Mouse (Mus musculus): ENCODE data around the gene Ccdc142. TPM values are rescaled to one million over a fixed set of nuclear protein-coding genes. Genes with fewer than 3 reads are reported as not detected.

The Ccdc142 gene
- total RNA-seq, 2 experiments from 2014 or later = 1.0 to 1.8 TPM

DNA sequence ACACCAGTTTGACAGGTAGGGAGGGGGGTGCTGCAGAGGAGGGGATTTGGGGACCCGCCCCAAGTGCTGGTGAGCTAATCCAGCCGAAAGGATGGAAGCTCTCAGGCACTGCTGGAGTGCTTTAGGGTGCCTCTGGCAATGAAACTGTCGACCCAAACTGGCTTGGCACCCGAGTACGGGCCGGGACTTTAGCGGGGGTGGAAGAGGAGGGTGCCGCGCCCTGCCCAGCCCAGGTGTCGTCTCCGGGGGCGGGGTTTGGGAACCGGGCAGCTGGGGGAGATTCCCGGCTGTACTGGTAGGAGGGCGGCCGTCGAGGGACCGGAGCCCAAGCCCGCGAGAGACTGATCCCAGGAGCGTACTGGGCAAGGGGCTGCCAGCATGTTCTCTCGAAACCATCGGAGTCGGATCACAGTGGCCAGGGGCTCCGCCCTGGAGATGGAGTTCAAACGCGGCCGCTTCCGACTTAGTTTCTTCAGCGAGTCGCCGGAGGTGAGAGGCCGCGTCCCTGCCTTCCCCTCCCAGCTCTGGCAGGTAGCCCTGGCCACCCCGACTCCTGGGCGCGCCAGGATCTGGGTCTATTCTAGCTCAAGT is 34.3 kb downstream of the Ccdc142 start:
- DNase-seq = peak; percentile 44 to 50
- intact Hi-C loops (cut with DNase I) = loop anchor here (2.0 kb wide), 1 partner anchor 21 kb away; the partner anchor contains the start of genes 1700003E16Rik and Wdr54

DNA sequence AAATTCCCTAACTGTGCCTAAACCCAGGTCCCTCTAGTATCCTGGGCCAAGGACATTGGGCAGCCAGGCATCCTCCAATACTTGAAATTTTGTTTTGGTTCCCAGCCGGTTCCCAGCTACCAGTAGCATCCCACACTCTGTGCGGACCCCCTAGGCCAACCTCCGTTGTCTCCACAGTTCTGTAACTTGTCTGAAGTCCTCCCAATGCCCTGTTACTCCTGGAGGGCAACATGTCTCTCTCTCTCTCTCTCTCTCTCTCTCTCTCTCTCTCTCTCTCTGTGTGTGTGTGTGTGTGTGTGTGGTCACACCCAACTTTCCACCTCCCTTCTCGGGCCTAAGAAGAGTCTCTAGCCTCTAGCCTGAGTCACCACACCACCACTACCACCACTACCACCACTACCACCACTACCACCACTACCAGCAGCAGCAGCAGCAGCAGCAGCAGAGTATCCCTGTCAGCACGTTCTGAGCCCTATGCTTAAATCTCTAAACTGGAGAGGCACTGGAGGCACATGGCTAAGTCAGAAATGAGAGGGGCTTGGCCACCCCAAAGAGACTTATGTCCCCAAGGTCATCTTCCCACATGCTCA is 35.0 kb downstream of the Ccdc142 start:
- no peak for DNase-seq
- intact Hi-C loops (cut with DNase I) = loop anchor here (2.0 kb wide), 1 partner anchor 20 kb away; the partner anchor contains the start of genes 1700003E16Rik and Wdr54

- intact Hi-C loops (cut with DNase I) = loop anchor here (2.0 kb wide), 1 partner anchor 20 kb away; the partner anchor contains the start of genes 1700003E16Rik and Wdr54
- peak; percentile 79 to 80 for DNase-seq
Observed at GRCm38 (mm10) chr6:83136881-83137575, 35.6 kb downstream of the Ccdc142 start.

- intact Hi-C loops (cut with DNase I) = loop anchor here (2.0 kb wide), 1 partner anchor 19 kb away; the partner anchor contains the start of genes 1700003E16Rik and Wdr54
- peak; percentile 89 to 92 for DNase-seq
Observed at GRCm38 (mm10) chr6:83137576-83137950, 36.2 kb downstream of the Ccdc142 start.

DNA sequence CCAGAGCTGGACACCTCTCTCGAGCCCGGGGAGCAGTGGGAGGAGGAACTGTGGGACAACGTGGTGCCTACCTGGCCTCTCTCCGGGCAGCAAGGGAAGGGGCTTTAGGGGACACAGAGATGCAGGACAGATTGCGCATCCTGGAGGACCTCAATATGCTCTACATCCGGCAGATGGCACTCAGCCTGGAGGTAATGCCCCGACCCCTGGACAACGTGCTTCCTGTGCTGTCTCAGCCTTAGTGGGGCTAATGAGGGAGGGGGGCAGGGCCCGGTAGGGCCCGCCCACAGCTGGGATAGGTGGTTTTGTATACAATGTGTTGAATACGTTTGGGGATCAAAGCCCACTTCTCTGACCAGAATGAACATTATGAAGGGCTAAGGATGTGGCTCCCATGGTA is 36.7 kb downstream of the Ccdc142 start:
- DNase-seq = no peak
- intact Hi-C loops (cut with DNase I) = no loop called here

DNA sequence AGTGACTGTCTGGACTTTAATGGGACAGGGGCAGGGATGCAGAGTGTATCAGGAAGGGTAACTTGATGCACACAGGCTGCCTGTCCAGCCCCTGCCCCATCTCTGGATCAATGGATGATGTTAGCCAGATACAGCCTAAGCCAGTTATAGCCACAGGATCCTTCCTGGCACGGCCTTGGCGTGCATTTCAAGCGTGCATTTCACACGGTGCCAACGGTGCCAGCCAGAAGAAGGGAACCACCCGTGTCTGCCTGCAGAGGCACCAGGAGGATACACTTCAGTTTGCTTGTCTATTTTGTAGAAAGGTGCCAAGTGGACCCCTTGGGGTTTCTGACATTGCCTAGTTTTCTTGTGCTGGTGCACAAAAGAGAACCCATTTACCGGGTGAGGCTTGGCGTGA is 38.6 kb downstream of the Ccdc142 start:
- intact Hi-C loops (cut with DNase I) = no loop called here

GRCm38 (mm10) chr6:83141636-83142035 is 40.2 kb downstream of the Ccdc142 start:
- intact Hi-C loops (cut with DNase I) = no loop called here
- DNase-seq = peak in 1 of 2 experiments; percentile 44

More for the DNA sequence above, 38.6 kb downstream of the Ccdc142 start:
- no peak for DNase-seq

DNA sequence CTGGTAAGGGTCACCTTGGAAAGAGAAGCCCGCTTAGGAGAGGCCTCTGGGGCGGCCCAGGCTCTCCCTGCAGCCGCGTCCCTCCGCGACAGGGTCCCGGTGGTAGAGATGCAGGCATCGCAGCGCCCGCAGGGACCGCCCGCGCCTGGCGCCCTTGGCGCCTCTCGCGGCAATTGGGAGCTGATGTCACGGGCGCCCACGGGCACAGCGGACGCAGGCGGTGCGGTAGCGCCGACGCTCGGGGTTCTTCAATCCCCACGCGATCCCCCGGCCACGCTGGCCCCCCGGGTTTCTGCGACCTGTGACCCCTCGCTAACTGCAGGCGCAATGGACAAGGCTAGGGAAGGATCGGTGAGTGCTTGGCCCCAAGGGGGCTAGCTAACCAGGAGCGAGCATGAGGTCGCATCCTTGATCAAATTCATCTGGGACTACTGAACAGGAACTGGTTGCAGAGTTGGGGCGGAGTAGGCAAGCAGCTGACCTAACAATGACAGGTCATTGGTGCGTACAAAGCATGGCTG is 40.9 kb downstream of the Ccdc142 start:
- peak in 1 of 2 experiments; percentile 38 for DNase-seq
- intact Hi-C loops (cut with DNase I) = no loop called here

DNA sequence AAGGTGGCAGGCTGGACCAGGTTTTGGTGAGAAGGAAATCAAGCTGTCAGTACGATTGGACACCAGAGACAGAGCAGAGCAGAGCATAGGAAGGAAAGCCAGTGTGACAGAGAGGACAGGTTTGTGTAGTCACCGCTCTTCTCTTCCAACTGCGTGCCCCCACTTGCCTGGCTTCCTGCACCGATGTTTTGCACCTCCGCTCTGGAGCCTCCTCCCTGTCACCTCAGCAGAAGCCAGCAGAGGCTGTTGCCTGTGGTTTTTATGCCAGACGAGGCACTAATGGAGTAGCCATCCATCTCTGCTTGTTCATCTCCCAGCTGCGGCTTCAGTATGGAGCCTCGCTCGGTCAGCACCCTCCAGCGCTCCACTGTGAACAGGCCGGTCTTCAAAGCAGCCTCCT is 41.5 kb downstream of the Ccdc142 start:
- intact Hi-C loops (cut with DNase I) = no loop called here
- DNase-seq = no peak

DNA sequence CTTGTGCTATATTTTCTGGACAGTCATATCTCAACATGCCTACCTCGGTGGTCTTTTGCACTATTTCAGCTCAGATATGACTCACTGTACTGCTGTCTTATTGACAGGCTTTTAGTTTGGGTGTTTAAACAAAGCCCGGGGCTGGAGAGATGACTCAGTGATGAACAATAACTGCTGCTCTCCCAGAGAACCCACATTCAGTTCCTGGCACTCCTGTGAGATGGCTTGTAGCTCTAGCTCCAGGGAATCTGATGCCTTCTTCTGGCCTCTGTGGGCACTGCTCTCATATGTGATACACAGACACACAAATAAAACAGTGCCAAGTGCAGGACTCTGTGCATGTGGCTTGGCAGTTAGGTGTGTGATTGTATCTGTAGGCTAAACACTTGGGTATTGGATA is 43.8 kb downstream of the Ccdc142 start:
- intact Hi-C loops (cut with DNase I) = no loop called here
- DNase-seq = no peak

DNA sequence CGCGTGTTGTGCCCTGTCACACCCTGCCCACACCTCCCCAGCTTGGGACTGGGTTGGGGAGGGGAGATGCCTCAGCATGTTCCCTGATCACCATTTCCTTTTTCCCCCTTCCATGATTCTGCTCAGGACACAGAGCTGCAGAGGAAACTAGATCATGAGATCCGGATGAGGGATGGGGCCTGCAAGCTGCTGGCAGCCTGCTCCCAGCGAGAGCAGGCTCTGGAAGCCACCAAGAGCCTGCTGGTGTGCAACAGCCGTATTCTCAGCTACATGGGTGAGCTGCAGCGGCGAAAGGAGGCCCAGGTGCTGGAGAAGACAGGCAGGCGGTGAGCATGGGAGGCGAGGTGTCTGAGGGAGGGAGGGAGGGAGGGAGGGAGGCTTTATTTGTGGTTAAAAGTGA is 44.4 kb downstream of the Ccdc142 start:
- intact Hi-C loops (cut with DNase I) = no loop called here
- DNase-seq = no peak

DNA sequence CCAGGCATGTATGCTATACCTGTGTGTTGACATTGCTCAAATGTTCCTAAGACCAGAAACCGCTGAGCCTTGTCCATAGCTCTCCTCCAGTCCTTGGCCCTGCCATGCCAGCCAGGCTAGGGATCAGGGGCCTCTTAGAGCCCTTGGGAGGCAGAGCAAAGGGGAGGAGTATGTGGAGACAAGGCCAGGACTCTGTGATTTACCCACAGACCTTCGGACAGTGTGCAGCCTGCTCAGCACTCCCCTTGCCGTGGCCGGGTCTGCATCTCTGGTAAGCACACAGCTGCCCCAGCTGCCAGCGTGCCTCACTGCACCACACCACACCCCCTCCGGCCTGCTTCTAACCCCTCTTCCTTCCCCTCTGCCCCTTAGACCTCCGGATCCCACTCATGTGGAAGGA is 45.9 kb downstream of the Ccdc142 start:
- DNase-seq = no peak
- intact Hi-C loops (cut with DNase I) = no loop called here

GRCm38 (mm10) chr6:83151721-83152120 is 50.3 kb downstream of the Ccdc142 start:
- intact Hi-C loops (cut with DNase I) = no loop called here
- DNase-seq = no peak

GRCm38 (mm10) chr6:83153038-83153437 is 51.6 kb downstream of the Ccdc142 start:
- no peak for DNase-seq
- intact Hi-C loops (cut with DNase I) = no loop called here

GRCm38 (mm10) chr6:83153485-83153884 is 52.1 kb downstream of the Ccdc142 start:
- intact Hi-C loops (cut with DNase I) = no loop called here
- no peak for DNase-seq

DNA sequence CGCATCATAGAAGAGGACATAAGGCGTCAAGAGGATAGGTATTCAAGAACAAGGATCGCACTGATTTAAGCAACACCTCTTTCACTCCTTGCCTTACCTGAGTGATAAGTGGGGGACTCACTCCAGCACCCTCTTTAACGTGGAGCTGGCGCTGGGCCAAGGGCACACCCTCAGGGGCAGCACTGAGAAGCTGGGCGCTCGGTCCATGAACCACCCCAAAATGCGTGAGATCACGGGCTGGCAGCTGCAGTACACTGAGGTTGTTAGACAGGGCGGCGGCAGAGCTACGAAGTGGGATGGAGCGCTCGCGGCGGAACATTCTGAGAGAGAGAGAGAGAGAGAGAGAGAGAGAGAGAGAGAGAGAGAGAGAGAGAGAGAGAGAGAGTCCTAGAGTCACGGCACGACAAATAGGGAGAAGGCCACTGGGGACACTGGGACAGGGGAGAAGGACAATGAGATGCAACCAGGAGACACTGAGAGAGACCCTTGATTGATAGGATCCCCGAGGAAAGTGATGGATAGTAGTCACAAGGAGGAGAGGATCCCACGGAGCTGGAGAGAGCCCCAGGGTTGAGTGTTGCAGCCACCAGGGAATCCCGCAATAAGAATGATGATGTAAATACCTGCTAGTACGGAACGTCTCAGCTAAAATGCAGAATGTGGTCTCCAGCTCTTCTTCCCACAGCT is 54.3 kb downstream of the Ccdc142 start:
- DNase-seq = peak in 1 of 2 experiments; percentile 38
- intact Hi-C loops (cut with DNase I) = loop anchor here (2.0 kb wide), 1 partner anchor 19 kb away; no protein-coding TSS in a partner anchor

GRCm38 (mm10) chr6:83156259-83156684 is 54.9 kb downstream of the Ccdc142 start, which contains the start of the genes Wdr54 and 1700003E16Rik:
Gene Wdr54, minus strand, starts transcription at chr6:83156397.
Gene 1700003E16Rik, plus strand, starts transcription at chr6:83156404.
- DNase-seq = peak; percentile 56 to 72
- intact Hi-C loops (cut with DNase I) = loop anchor here (2.0 kb wide), 1 partner anchor 19 kb away; no protein-coding TSS in a partner anchor

Data from heart, postnatal 14 days (tissue).